Mouse (Mus musculus) embryonic facial prominence, embryonic 15.5 days (tissue): ENCODE results near the gene Gm17509. TPM values are rescaled to one million over a fixed set of nuclear protein-coding genes. Genes with fewer than 3 reads are reported as not detected.
A peak's percentile ranks its signal among the peaks of the same experiment; 100 is the strongest.

ENCODE experiments used
- ATAC-seq: fragments of 200-750 bp; cut with Nextera tagmentation; 2 replicates; pipeline ENCODE4 v1.8.0; 2017; ENCODE audit warnings: low read depth, moderate TSS enrichment; ENCODE audit not compliant: insufficient number of reproducible peaks, low FRiP score, low TSS enrichment
- H3K27ac ChIP-seq: fragments of 300-500 bp; sonication (generic); replicated peaks from 2 replicates; pipeline ENCODE4 v1.5.1; 2015; ENCODE audit warnings: mild to moderate bottlenecking, inconsistent platforms
- H3K27me3 ChIP-seq: fragments of 300-500 bp; sonication (generic); 2 replicates; pipeline ENCODE4 v1.6.1; 2015; ENCODE audit warnings: inconsistent platforms
- H3K36me3 ChIP-seq: fragments of 300-500 bp; sonication (generic); 2 replicates; pipeline ENCODE4 v1.6.1; 2015; ENCODE audit warnings: mild to moderate bottlenecking, inconsistent platforms
- H3K4me1 ChIP-seq: fragments of 300-500 bp; sonication (generic); 2 replicates; pipeline ENCODE4 v1.6.1; 2015; ENCODE audit warnings: inconsistent platforms
- H3K4me2 ChIP-seq: fragments of 300-500 bp; sonication (generic); replicated peaks from 2 replicates; pipeline ENCODE4 v1.6.1; 2015; ENCODE audit warnings: mild to moderate bottlenecking, inconsistent platforms
- H3K4me3 ChIP-seq: fragments of 300-500 bp; sonication (generic); replicated peaks from 2 replicates; pipeline ENCODE4 v1.5.1; 2015; ENCODE audit warnings: mild to moderate bottlenecking, inconsistent platforms
- H3K9ac ChIP-seq: fragments of 300-500 bp; sonication (generic); 2 replicates; pipeline ENCODE4 v1.6.1; 2015; ENCODE audit warnings: inconsistent platforms
- H3K9me3 ChIP-seq: fragments of 300-500 bp; sonication (generic); replicated peaks from 2 replicates; pipeline ENCODE4 v1.6.1; 2016; ENCODE audit warnings: inconsistent platforms
- WGBS: fragments of 180-500 bp; shearing (Covaris S2); methylation state at CpG from one replicate; pipeline ENCODE4 v1.1.7; 2015; 5-methylcytosine and 5-hydroxymethylcytosine counted together
- polyA plus RNA-seq: library from polyadenylated mRNA; unstranded; fragments of >200 nt; fragmentation: Nextera tagmentation; extraction: Ambion mirVana; gene quantifications from 2 replicates; pipeline ENCODE4 v1.2.1, GENCODE M21; 2015

Gene Gm17509
- polyA plus RNA-seq = 0.09 and 0.31 TPM in 2 replicates

GRCm38 (mm10) chr13:117220501-117221321 is at the start of gene Gm17509:
TSS of gene Gm17509 (minus strand) at chr13:117221075.
- peak within 1 kb of the TSS; percentile 63 for H3K27ac ChIP-seq
- H3K4me1 ChIP-seq = peaks cover 24% of the 10 kb centered on the region
- H3K36me3 ChIP-seq = no peaks in the 10 kb centered on the region
- peak; percentile 84 for ATAC-seq
- H3K9ac ChIP-seq = peak within 1 kb of the TSS; percentile 55
- H3K27me3 ChIP-seq = no peaks in the 10 kb centered on the region
- peak within 1 kb of the TSS; percentile 71 for H3K4me3 ChIP-seq
- under 1% methylated on average over 67 of the region's 67 CpGs for WGBS
- H3K4me2 ChIP-seq = peak within 1 kb of the TSS; percentile 96
- no peaks in the 10 kb centered on the region for H3K9me3 ChIP-seq

DNA sequence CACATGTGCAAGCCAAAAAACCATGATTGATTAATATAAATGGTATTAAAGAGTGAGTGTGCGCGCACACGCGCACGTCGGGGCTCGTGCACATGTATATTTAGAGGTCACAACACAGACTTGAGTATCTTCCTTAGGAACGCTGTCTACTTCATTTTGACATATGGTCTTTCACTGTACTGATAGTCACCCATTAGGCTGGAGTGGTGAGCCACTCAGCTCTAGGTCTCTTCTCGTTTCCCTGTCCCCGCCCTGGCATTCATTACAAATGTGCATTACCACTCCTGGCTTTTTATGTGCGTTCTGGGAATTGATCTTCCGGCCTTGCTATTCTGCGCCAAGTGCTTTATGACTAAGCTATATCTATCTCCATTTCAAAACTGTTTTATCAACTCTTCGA is 47.1 kb upstream of the Gm17509 start:
- no peak overlapping the region for H3K4me3 ChIP-seq
- WGBS = 93% methylated on average over 14 of the region's 14 CpGs
- H3K9ac ChIP-seq = no peak overlapping the region
- H3K36me3 ChIP-seq = no peaks in the 10 kb centered on the region
- H3K4me1 ChIP-seq = no peaks in the 10 kb centered on the region
- no peaks in the 10 kb centered on the region for H3K27me3 ChIP-seq
- no peak overlapping the region for H3K27ac ChIP-seq
- H3K4me2 ChIP-seq = no peak overlapping the region
- H3K9me3 ChIP-seq = no peaks in the 10 kb centered on the region
- ATAC-seq = no peak

DNA sequence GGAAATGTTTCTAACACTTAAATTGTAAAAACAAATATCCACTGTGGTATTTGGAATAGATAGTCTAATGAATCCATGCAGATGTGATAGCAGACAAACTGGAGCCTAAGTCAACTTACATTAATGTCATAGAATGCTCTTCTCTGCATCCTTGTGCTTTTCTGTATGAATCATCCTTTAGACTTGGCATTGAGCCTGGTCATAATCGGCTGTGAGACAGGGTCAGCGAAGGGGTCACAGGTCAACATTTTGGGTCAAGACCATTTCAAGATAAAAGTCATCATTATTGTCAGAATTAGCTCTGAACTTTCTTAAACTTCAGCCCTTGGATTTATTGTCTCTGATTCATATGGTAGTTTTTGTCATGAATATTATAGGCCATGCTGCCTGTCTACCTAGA is 45.3 kb upstream of the Gm17509 start:
- 53% methylated on average over 2 of the region's 2 CpGs for WGBS
- H3K4me2 ChIP-seq = no peak overlapping the region
- H3K9ac ChIP-seq = no peak overlapping the region
- H3K36me3 ChIP-seq = no peaks in the 10 kb centered on the region
- H3K4me1 ChIP-seq = no peaks in the 10 kb centered on the region
- H3K9me3 ChIP-seq = no peaks in the 10 kb centered on the region
- H3K4me3 ChIP-seq = no peak overlapping the region
- ATAC-seq = no peak
- no peak overlapping the region for H3K27ac ChIP-seq
- no peaks in the 10 kb centered on the region for H3K27me3 ChIP-seq

GRCm38 (mm10) chr13:117260704-117261103 is 39.8 kb upstream of the Gm17509 start:
- Histone ChIP-seq H3K4me1 (no peaks in the 10 kb centered on the region), H3K27ac (no peak overlapping the region), H3K9ac (no peak overlapping the region), H3K4me2 (no peak overlapping the region), H3K4me3 (no peak overlapping the region), H3K27me3 (no peaks in the 10 kb centered on the region), H3K36me3 (no peaks in the 10 kb centered on the region), H3K9me3 (no peaks in the 10 kb centered on the region)
- no peak for ATAC-seq
- WGBS = 71% methylated on average over 4 of the region's 4 CpGs

DNA sequence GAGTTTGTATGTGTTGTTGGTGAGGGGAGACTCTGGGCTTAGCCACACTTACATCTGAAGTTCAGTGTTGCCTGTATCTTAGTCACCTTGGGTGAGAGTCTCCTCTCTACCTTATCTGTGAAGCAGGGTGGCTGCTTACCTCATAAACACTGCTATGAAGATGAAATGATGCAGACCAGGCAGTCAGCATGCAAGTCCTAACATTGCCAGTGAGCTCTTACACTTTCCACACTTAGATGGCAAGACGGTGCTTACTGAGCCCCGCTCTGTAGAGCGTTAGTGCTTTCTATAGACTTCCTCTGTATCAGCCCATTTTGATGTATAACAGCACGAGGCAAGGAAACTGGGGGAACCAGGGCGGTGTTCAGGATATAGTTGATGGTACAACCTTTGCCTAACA is 21.7 kb upstream of the Gm17509 start:
- no peak overlapping the region for H3K4me3 ChIP-seq
- H3K9me3 ChIP-seq = no peaks in the 10 kb centered on the region
- H3K27me3 ChIP-seq = no peaks in the 10 kb centered on the region
- no peaks in the 10 kb centered on the region for H3K4me1 ChIP-seq
- H3K27ac ChIP-seq = no peak overlapping the region
- no peak overlapping the region for H3K4me2 ChIP-seq
- H3K9ac ChIP-seq = no peak overlapping the region
- no peak for ATAC-seq
- WGBS = 82% methylated on average over 5 of the region's 5 CpGs
- H3K36me3 ChIP-seq = no peaks in the 10 kb centered on the region

DNA sequence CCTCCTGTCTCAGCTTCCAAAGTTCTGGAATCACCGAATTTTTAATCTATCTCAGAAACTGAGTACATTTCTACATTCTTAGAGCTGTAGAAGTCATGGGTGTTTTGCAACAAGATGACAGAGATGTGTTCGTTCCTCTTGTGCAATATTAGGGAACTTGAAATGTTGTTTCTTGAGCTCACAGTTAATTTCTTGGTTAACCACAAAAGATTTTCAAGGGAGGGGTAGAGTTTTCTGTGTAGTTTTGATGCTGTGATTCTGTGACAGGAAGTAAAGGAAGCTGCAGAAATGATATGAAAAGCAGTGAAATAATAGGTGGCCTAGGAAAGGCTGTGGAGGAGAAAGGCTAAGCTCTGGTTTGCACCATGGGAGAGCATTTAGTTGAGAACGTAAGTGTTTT is 21.2 kb upstream of the Gm17509 start:
- Histone ChIP-seq H3K4me3 (no peak overlapping the region), H3K27ac (no peak overlapping the region), H3K36me3 (no peaks in the 10 kb centered on the region), H3K9me3 (no peaks in the 10 kb centered on the region), H3K4me2 (no peak overlapping the region), H3K9ac (no peak overlapping the region), H3K27me3 (no peaks in the 10 kb centered on the region), H3K4me1 (no peaks in the 10 kb centered on the region)
- 71% methylated on average over 3 of the region's 3 CpGs for WGBS
- no peak for ATAC-seq

GRCm38 (mm10) chr13:117237111-117237510 is 16.2 kb upstream of the Gm17509 start:
- Histone ChIP-seq H3K4me1 (peaks cover 13% of the 10 kb centered on the region; the same call in 1 of the 2 replicates), H3K4me2 (no peak overlapping the region), H3K27me3 (no peaks in the 10 kb centered on the region), H3K36me3 (no peaks in the 10 kb centered on the region), H3K9ac (no peak overlapping the region), H3K9me3 (no peaks in the 10 kb centered on the region), H3K27ac (no peak overlapping the region), H3K4me3 (no peak overlapping the region)
- WGBS = 77% methylated on average over 4 of the region's 4 CpGs
- ATAC-seq = no peak

DNA sequence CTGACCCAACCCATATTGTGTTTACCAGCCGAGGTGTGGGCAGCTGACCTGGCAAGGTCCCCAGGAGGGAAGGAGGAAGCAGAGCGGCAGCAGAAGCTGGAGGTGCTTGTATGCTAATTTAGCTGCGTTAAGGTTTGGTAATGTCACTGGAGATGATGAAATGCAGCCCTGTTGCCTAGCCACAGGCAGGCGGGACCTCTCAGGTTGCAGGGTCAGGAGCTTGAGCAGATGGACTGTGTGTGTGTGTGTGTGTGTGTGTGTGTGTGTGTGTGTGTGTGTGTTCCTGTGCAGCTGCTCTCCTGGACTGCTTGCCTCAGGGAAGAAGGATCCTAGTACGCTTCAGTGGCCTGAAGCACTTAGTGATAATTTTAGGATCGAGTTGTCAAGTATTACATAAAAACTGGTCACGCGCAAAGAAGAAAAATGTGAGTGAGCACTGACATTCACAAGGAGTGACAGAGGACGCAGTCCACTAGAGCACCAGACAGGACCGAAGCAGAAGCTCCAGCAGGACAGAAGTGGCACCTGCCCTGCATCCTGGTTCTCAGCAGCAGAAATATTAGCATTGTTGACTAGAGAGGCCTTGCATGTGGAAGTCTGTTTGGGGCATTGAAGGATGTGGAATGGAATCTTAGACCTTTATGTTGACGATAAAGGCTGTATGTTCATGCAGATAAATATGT is 14.8 kb upstream of the Gm17509 start:
- peak overlapping the region; percentile 39; the same call in 1 of the 2 replicates for H3K27ac ChIP-seq
- H3K36me3 ChIP-seq = no peaks in the 10 kb centered on the region
- no peak overlapping the region for H3K4me3 ChIP-seq
- H3K4me2 ChIP-seq = no peak overlapping the region
- H3K9me3 ChIP-seq = no peaks in the 10 kb centered on the region
- WGBS = 28% methylated on average over 11 of the region's 11 CpGs
- peaks cover 17% of the 10 kb centered on the region; the same call in 1 of the 2 replicates for H3K4me1 ChIP-seq
- H3K9ac ChIP-seq = no peak overlapping the region
- H3K27me3 ChIP-seq = no peaks in the 10 kb centered on the region
- peak; percentile 79 for ATAC-seq

- Histone ChIP-seq H3K4me1 (peaks cover 17% of the 10 kb centered on the region; the same call in 1 of the 2 replicates), H3K4me3 (no peak overlapping the region), H3K27me3 (no peaks in the 10 kb centered on the region), H3K27ac (no peak overlapping the region), H3K36me3 (no peaks in the 10 kb centered on the region), H3K4me2 (no peak overlapping the region), H3K9ac (no peak overlapping the region), H3K9me3 (no peaks in the 10 kb centered on the region)
- ATAC-seq = no peak
- WGBS = 51% methylated on average over 7 of the region's 7 CpGs
Observed at GRCm38 (mm10) chr13:117234486-117234885, 13.6 kb upstream of the Gm17509 start.

GRCm38 (mm10) chr13:117233808-117234207 is 12.9 kb upstream of the Gm17509 start:
- peaks cover 17% of the 10 kb centered on the region; the same call in 1 of the 2 replicates for H3K4me1 ChIP-seq
- H3K9me3 ChIP-seq = no peaks in the 10 kb centered on the region
- no peak overlapping the region for H3K4me2 ChIP-seq
- no peak overlapping the region for H3K4me3 ChIP-seq
- H3K27me3 ChIP-seq = no peaks in the 10 kb centered on the region
- no peak overlapping the region for H3K27ac ChIP-seq
- no peaks in the 10 kb centered on the region for H3K36me3 ChIP-seq
- H3K9ac ChIP-seq = no peak overlapping the region
- WGBS = 86% methylated on average over 8 of the region's 8 CpGs
- ATAC-seq = no peak

GRCm38 (mm10) chr13:117230371-117231110 is 9.7 kb upstream of the Gm17509 start:
- peak overlapping the region; percentile 17; the same call in 1 of the 2 replicates for H3K27ac ChIP-seq
- H3K4me1 ChIP-seq = peaks cover 7% of the 10 kb centered on the region; the same call in 1 of the 2 replicates
- no peaks in the 10 kb centered on the region for H3K9me3 ChIP-seq
- no peak for ATAC-seq
- H3K4me2 ChIP-seq = no peak overlapping the region
- WGBS = 39% methylated on average over 6 of the region's 6 CpGs
- H3K27me3 ChIP-seq = no peaks in the 10 kb centered on the region
- no peak overlapping the region for H3K9ac ChIP-seq
- H3K4me3 ChIP-seq = no peak overlapping the region
- no peaks in the 10 kb centered on the region for H3K36me3 ChIP-seq
